Mouse (Mus musculus) embryonic facial prominence, embryonic 11.5 days (tissue): ENCODE data around the gene Opa1. TPM values are rescaled to one million over a fixed set of nuclear protein-coding genes. Genes with fewer than 3 reads are reported as not detected.

Experiments used
- ATAC-seq: fragments of 200-750 bp; cut with Nextera tagmentation; replicated peaks from 2 replicates; pipeline ENCODE4 v1.8.0; 2017; ENCODE audit warnings: low read depth; ENCODE audit not compliant: insufficient number of reproducible peaks, low FRiP score, low TSS enrichment
- DNase-seq: peaks from one replicate; pipeline ENCODE4 v3.0.0-alpha.2; 2015; ENCODE audit warnings: low spot score
- H3K27ac ChIP-seq: fragments of 300-500 bp; sonication (generic); replicated peaks from 2 replicates; pipeline ENCODE4 v1.5.1; 2014; ENCODE audit warnings: mild to moderate bottlenecking, low read depth, low read length, control low read depth
- H3K27me3 ChIP-seq: fragments of 300-500 bp; sonication (generic); 2 replicates; pipeline ENCODE4 v1.6.1; 2014; ENCODE audit warnings: mild to moderate bottlenecking, low read length, moderate library complexity, mixed read lengths; ENCODE audit not compliant: control insufficient read depth, insufficient read depth
- H3K36me3 ChIP-seq: fragments of 300-500 bp; sonication (generic); replicated peaks from 2 replicates; pipeline ENCODE4 v1.6.1; 2014; ENCODE audit warnings: low read depth, mild to moderate bottlenecking, low read length, moderate library complexity, mixed read lengths; ENCODE audit not compliant: control insufficient read depth, insufficient read depth
- H3K4me1 ChIP-seq: fragments of 300-500 bp; sonication (generic); 2 replicates; pipeline ENCODE4 v1.6.1; 2014; ENCODE audit warnings: low read length, mixed read lengths; ENCODE audit not compliant: control insufficient read depth, insufficient read depth
- H3K4me2 ChIP-seq: fragments of 300-500 bp; sonication (generic); 2 replicates; pipeline ENCODE4 v1.6.1; 2014; ENCODE audit warnings: low read depth, mild to moderate bottlenecking, control low read depth, low read length, moderate library complexity
- H3K4me3 ChIP-seq: fragments of 300-500 bp; sonication (generic); 2 replicates; pipeline ENCODE4 v1.5.1; 2014; ENCODE audit warnings: low read depth, low read length, control low read depth
- H3K9ac ChIP-seq: fragments of 300-500 bp; sonication (generic); replicated peaks from 2 replicates; pipeline ENCODE4 v1.6.1; 2014; ENCODE audit warnings: mild to moderate bottlenecking, control low read depth, low read length
- H3K9me3 ChIP-seq: fragments of 300-500 bp; sonication (generic); replicated peaks from 2 replicates; pipeline ENCODE4 v1.6.1; 2016; ENCODE audit warnings: mild to moderate bottlenecking, low read length, inconsistent platforms, mixed read lengths; ENCODE audit not compliant: control insufficient read depth
- WGBS: fragments of 180-500 bp; shearing (Covaris S2); extraction: QIAGEN DNeasy Blood & Tissue Kit; methylation state at CpG from one replicate; pipeline ENCODE4 v1.1.7; 2014; 5-methylcytosine and 5-hydroxymethylcytosine counted together
- polyA plus RNA-seq: library from polyadenylated mRNA; unstranded; fragments of >200 nt; fragmentation: Nextera tagmentation; extraction: Ambion mirVana; gene quantifications from 2 replicates; pipeline ENCODE4 v1.2.1, GENCODE M21; 2014

Opa1 gene
- polyA plus RNA-seq, 1 experiment from 2014 or later: 52.0 TPM

DNA sequence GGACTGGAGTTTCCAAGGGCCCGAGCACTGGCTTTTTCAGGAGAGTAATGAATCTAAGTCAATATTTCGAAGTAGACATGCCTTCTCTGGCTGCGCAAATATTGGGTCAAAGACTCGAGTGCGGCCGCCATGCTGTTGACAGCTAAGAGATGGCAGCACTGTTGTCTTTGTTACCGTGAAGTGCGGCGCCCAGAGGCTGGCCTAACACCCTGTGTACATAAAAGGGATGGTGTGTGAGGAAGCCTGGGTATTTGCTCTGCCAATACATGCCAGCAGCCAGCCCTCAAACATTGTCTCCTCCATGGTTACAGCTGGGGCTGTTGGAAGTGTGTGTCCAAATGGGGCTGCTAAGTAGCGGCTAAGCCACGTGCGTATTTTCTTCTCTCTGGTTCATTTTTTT lies 89.3 kb downstream of the Opa1 start:
- no peak overlapping the region for H3K9ac ChIP-seq
- no peaks in the 10 kb centered on the region for H3K27me3 ChIP-seq
- DNase-seq: no peak
- no peak overlapping the region for H3K4me3 ChIP-seq
- H3K36me3 ChIP-seq: no peaks in the 10 kb centered on the region
- peaks cover 6% of the 10 kb centered on the region for H3K4me1 ChIP-seq
- ATAC-seq: no peak
- 82% methylated on average over 12 of the region's 12 CpGs for WGBS
- no peak overlapping the region for H3K4me2 ChIP-seq
- no peak overlapping the region for H3K27ac ChIP-seq
- H3K9me3 ChIP-seq: no peaks in the 10 kb centered on the region

DNA sequence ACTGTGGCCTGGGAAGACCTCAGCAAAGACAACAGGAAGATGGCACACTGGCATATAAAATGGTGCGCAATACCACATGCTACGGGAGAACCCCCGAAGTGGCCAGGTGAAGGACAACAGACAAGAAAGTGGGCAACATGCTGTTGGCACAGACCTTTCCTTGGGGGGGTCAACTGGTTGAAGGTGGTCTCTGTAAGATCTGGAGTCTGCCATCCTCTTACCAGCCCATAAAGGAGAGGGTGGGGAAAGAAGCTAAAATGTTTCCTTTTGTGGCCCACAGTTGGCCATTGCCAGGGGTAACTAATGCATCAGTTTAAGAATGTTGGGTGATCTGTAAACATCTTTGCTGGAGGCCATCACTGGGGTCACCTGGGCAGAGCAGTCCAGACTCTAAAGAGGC lies 91.7 kb downstream of the Opa1 start:
- Histone ChIP-seq H3K27ac (no peak overlapping the region), H3K27me3 (no peaks in the 10 kb centered on the region), H3K4me2 (no peak overlapping the region), H3K9me3 (no peaks in the 10 kb centered on the region), H3K4me1 (peaks cover 6% of the 10 kb centered on the region), H3K4me3 (no peak overlapping the region), H3K9ac (no peak overlapping the region), H3K36me3 (no peaks in the 10 kb centered on the region)
- no peak for DNase-seq
- WGBS: 95% methylated on average over 3 of the region's 3 CpGs
- ATAC-seq: no peak

DNA sequence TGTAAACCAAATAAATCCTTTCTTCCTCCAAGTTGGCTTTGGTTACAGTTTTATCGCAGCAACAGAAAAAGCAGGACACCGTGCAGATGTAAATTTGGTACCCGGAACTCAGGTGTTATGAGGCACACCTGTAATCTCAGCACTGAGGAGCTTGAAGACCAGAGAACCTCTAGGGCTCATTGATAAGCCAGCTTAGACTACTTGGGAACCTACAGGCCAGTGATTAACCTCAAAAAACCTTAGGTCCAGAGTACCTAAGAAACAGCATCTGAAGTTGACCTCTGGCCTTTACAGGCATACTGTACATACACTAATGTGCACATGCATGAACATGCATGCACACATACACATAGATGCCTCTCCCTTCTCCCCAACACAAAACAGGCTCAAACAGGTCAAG lies 94.1 kb downstream of the Opa1 start:
- Histone ChIP-seq H3K4me1 (no peaks in the 10 kb centered on the region), H3K4me2 (no peak overlapping the region), H3K27ac (no peak overlapping the region), H3K9ac (no peak overlapping the region), H3K9me3 (no peaks in the 10 kb centered on the region), H3K27me3 (no peaks in the 10 kb centered on the region), H3K36me3 (no peaks in the 10 kb centered on the region), H3K4me3 (no peak overlapping the region)
- DNase-seq: no peak
- no peak for ATAC-seq
- 92% methylated on average over 3 of the region's 3 CpGs for WGBS

DNA sequence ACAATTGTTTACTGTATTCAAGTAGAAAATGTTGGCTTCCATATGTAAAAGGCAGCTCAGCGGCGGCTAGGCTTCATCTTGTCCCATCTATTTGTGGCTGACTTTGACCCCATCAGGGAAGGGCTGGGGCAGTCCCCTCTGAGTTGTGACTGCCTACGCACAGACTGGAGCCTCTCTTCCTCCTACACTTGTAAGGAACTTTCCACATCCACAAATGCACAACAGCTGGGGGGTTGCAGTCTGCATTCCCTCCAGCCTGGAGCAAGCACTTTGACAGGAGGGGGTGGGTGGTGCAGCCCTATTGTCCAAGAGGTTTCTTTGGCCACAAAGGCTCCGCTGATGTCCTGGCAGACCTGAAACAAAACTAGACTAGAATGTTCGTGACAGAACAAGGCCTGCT lies 100.5 kb downstream of the Opa1 start:
- DNase-seq (no peak), ATAC-seq (no peak)
- WGBS: 50% methylated on average over 5 of the region's 5 CpGs
- H3K9me3 ChIP-seq: no peaks in the 10 kb centered on the region
- no peak overlapping the region for H3K9ac ChIP-seq
- no peak overlapping the region for H3K4me2 ChIP-seq
- no peaks in the 10 kb centered on the region for H3K36me3 ChIP-seq
- no peaks in the 10 kb centered on the region; the same call in 1 of the 2 replicates for H3K27me3 ChIP-seq
- no peak overlapping the region for H3K27ac ChIP-seq
- H3K4me1 ChIP-seq: no peaks in the 10 kb centered on the region
- H3K4me3 ChIP-seq: no peak overlapping the region

DNA sequence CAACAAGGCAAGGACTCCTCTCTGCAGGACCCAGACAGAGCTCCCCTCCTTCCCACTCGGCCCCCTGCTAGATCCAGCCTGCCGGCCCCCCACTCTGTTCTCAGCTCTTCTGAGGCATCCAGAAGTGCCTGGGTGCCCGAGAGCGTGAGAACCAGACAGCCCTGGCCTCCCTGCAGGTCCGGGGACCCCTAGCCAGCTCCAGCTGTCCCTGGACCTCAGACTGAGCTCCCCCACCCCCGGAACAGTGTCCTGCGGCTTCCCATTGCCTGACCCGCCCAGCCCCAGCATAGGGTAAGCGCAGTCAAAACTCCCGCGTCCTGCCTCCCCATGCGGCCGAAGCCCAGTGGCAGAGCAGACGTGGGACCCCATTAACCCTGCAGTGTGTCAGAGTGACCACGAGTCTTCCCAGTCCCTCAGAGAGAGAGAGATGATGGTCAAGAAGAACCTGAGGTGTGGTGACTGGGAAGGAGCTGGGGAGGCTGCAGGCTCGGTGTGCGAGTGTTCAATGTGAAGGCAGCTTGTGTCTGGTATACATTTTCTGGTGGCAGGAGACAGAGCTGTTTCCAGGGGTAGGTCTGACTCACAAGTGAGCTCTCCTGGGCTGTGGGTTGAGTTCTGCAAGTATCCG lies 101.5 kb downstream of the Opa1 start:
- Histone ChIP-seq H3K4me3 (no peak overlapping the region), H3K4me2 (no peak overlapping the region), H3K27me3 (no peaks in the 10 kb centered on the region; the same call in 1 of the 2 replicates), H3K27ac (no peak overlapping the region), H3K9me3 (no peaks in the 10 kb centered on the region), H3K9ac (no peak overlapping the region), H3K4me1 (no peaks in the 10 kb centered on the region), H3K36me3 (no peaks in the 10 kb centered on the region)
- DNase-seq: no peak
- WGBS: 52% methylated on average over 18 of the region's 18 CpGs
- ATAC-seq: no peak

DNA sequence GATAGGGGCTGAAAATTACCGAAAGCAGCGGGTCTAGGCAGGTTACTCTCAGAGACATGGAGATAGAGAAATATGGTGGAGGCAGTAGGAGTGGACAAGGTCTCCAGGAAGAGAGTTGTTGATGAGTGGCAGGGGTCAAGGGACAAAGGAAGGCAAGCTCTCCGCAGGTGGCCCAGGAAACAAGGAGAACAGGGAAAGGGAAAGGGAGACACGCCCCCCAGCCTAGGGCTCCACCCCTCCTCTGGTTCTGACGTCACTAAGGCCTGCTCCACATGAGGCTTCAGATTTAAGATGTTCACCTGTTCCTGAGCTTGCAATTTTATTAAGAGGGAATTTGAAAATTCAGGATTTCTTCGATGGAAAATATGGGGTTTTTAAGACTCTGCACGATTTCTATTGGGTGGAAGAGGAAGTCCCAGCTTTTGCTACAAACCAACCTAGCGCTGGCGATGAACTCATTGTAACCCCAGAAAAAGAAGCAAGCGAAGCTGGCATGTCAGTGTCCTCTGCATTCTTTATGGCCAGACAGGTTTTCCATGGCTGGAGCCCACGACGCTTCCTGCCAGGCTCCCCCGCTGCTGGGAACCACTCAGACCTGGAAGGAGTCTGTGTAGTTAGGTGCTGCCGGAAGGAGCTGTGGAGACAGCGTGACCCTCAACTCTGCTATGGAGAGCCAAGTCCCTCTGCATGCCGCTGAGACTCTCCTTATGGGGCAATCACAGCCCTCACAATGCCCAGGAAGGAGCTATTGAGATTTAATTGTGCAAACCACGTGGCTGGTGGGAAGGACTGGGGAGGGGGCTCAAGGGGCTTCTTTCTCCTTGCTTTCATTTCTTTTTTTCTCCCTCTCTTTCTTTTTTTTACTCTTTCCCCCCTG lies 103.7 kb downstream of the Opa1 start:
- H3K27me3 ChIP-seq: no peaks in the 10 kb centered on the region; the same call in 1 of the 2 replicates
- 0 out of 2 replicates have a peak overlapping the region, but pooled peaks have one; percentile 7 for H3K4me2 ChIP-seq
- no peaks in the 10 kb centered on the region for H3K36me3 ChIP-seq
- peak overlapping the region; percentile 10; the same call in 1 of the 2 replicates for H3K9ac ChIP-seq
- H3K4me3 ChIP-seq: no peak overlapping the region
- WGBS: 20% methylated on average over 17 of the region's 17 CpGs
- H3K4me1 ChIP-seq: no peaks in the 10 kb centered on the region
- no peaks in the 10 kb centered on the region for H3K9me3 ChIP-seq
- DNase-seq (peak; percentile 65), ATAC-seq (peak; percentile 36)
- H3K27ac ChIP-seq: 0 out of 2 replicates have a peak overlapping the region, but pooled peaks have one; percentile 28

DNA sequence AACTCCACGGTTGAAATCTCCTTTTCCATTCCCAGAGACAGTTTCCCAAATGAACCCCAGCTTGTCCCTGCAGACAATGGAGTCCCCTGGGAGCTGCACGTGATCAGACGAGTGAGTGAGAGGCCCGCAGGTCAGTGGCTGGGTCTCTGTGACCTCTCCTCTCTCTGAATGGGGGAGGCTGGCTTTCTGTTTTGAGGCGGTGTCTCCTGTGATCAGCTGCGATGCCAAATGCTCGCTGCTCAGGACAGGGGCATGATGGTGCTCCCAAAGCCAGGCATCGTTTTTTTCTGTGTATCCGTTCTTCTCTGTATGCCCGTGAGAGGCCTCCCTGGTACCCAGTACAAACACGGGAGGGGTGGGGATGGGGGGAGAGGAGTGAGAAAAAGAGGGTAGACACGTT lies 104.4 kb downstream of the Opa1 start:
- Histone ChIP-seq H3K36me3 (no peaks in the 10 kb centered on the region), H3K4me1 (no peaks in the 10 kb centered on the region), H3K9ac (peak overlapping the region; percentile 10; the same call in 1 of the 2 replicates), H3K27ac (peak overlapping the region; percentile 28; the same call in 1 of the 2 replicates), H3K9me3 (no peaks in the 10 kb centered on the region), H3K27me3 (no peaks in the 10 kb centered on the region; the same call in 1 of the 2 replicates), H3K4me2 (peak overlapping the region; percentile 17; the same call in 1 of the 2 replicates), H3K4me3 (no peak overlapping the region)
- WGBS: 5% methylated on average over 12 of the region's 12 CpGs
- DNase-seq (peak; percentile 74), ATAC-seq (peak; percentile 48)

DNA sequence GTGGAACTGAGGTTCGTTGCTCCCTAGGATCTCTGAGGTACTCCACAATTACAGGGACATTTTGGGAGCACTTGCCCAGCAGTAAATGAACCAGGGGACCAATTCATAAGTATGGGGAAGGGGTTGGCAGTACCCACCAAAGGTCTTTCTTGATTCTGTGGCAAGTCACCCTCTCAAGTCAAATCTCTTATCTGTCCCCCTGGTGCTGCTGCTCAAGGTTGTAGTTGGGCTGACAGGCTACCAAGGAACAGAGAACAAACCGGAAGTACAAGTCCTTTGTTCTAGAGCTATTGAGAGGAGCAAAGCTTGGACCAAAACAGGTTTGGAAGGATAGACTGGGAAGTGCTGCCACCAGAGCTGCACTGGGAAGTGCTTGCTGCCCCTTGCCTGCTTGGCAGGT lies 105.0 kb downstream of the Opa1 start:
- Histone ChIP-seq H3K4me2 (no peak overlapping the region), H3K9ac (no peak overlapping the region), H3K4me3 (no peak overlapping the region), H3K27me3 (no peaks in the 10 kb centered on the region; the same call in 1 of the 2 replicates), H3K27ac (no peak overlapping the region), H3K36me3 (no peaks in the 10 kb centered on the region), H3K9me3 (no peaks in the 10 kb centered on the region), H3K4me1 (no peaks in the 10 kb centered on the region)
- DNase-seq (no peak), ATAC-seq (no peak)
- 58% methylated on average over 2 of the region's 2 CpGs for WGBS
